Mouse (Mus musculus) stomach, embryonic 16.5 days (tissue): ENCODE measurements around the gene Casc1. TPM values are rescaled to one million over a fixed set of nuclear protein-coding genes. Genes with fewer than 3 reads are reported as not detected.
A peak's percentile ranks its signal among the peaks of the same experiment; 100 is the strongest.

Source experiments
- ATAC-seq: fragments of 200-750 bp; cut with Nextera tagmentation; 2 replicates; pipeline ENCODE4 v1.8.0; 2017; ENCODE audit warnings: moderate number of reproducible peaks, moderate TSS enrichment; ENCODE audit not compliant: insufficient read depth, low FRiP score
- H3K27ac ChIP-seq: fragments of 300-500 bp; sonication (generic); 2 replicates; pipeline ENCODE4 v1.5.1; 2014; ENCODE audit warnings: low read length
- H3K27me3 ChIP-seq: fragments of 300-500 bp; sonication (generic); 2 replicates; pipeline ENCODE4 v1.6.1; 2014; ENCODE audit warnings: low read length, control low read depth, mixed read lengths; ENCODE audit not compliant: control insufficient read depth, insufficient read depth
- H3K36me3 ChIP-seq: fragments of 300-500 bp; sonication (generic); 2 replicates; pipeline ENCODE4 v1.6.1; 2014; ENCODE audit warnings: low read length; ENCODE audit not compliant: control insufficient read depth, insufficient read depth
- H3K4me1 ChIP-seq: fragments of 300-500 bp; sonication (generic); 2 replicates; pipeline ENCODE4 v1.6.1; 2014; ENCODE audit warnings: low read length, control low read depth, mixed read lengths; ENCODE audit not compliant: control insufficient read depth, insufficient read depth
- H3K4me2 ChIP-seq: fragments of 300-500 bp; sonication (generic); 2 replicates; pipeline ENCODE4 v1.6.1; 2014; ENCODE audit warnings: low read depth, low read length, mixed read lengths
- H3K4me3 ChIP-seq: fragments of 300-500 bp; sonication (generic); replicated peaks from 2 replicates; pipeline ENCODE4 v1.5.1; 2014; ENCODE audit warnings: mild to moderate bottlenecking, low read length
- H3K9ac ChIP-seq: fragments of 300-500 bp; sonication (generic); 2 replicates; pipeline ENCODE4 v1.6.1; 2014; ENCODE audit warnings: low read length
- H3K9me3 ChIP-seq: fragments of 300-500 bp; sonication (generic); replicated peaks from 2 replicates; pipeline ENCODE4 v1.6.1; 2016; ENCODE audit warnings: low read length, control low read depth; ENCODE audit not compliant: control insufficient read depth
- WGBS: fragments of 180-500 bp; shearing (Covaris S2); extraction: QIAGEN DNeasy Blood & Tissue Kit; methylation state at CpG from one replicate; pipeline ENCODE4 v1.1.7; 2014; 5-methylcytosine and 5-hydroxymethylcytosine counted together
- polyA plus RNA-seq: library from polyadenylated mRNA; unstranded; fragments of >200 nt; fragmentation: Nextera tagmentation; extraction: Ambion mirVana; gene quantifications from 2 replicates; pipeline ENCODE4 v1.2.1, GENCODE M21; 2015

Gene Casc1
- 0.25 and 0.43 TPM in 2 replicates for polyA plus RNA-seq

DNA sequence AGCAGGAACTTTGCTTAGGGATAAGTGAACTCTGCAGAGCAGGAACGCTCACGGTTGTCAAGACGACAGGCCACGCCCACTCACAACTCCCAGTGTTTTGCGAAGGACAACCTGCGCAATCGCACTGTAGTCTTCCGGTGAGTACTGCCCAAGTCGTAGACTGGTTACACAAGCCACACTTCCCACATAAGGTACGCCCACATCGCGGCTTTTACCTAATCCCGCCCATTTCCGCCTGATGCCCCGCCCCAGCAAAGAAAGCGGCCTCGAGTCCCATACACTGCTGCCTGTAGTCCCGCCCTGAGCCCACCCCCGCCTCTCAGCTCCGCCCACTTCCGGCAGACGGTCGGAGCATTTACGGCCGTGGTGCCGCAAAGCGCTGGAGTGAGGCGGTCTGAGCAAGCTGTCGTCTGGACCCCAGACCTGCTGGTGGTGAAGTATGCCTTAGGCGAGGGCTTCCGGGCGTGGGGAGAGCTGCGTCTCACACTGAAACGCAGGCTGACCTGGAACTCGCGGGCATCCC is at the start of gene Casc1, which contains the start of gene Etfrf1:
Casc1 (minus strand) TSS at position 190 of the 523 bp plus-strand sequence.
Etfrf1 (plus strand) TSS at position 319 of the 523 bp plus-strand sequence.
- ATAC-seq = peak; percentile 100
- 0% methylated on average over 36 of the region's 36 CpGs for WGBS
- H3K9me3 ChIP-seq = no peaks in the 10 kb centered on the region
- peak within 1 kb of the TSS; percentile 85 for H3K4me3 ChIP-seq
- peak within 1 kb of the TSS; percentile 97 for H3K27ac ChIP-seq
- peak within 1 kb of the TSS; percentile 89 for H3K9ac ChIP-seq
- no peaks in the 10 kb centered on the region for H3K27me3 ChIP-seq
- H3K4me2 ChIP-seq = peak within 1 kb of the TSS; percentile 62
- 0 out of 2 replicates have a peak, but pooled peaks cover 3% of the 10 kb centered on the region for H3K4me1 ChIP-seq
- no peaks in the 10 kb centered on the region for H3K36me3 ChIP-seq

DNA sequence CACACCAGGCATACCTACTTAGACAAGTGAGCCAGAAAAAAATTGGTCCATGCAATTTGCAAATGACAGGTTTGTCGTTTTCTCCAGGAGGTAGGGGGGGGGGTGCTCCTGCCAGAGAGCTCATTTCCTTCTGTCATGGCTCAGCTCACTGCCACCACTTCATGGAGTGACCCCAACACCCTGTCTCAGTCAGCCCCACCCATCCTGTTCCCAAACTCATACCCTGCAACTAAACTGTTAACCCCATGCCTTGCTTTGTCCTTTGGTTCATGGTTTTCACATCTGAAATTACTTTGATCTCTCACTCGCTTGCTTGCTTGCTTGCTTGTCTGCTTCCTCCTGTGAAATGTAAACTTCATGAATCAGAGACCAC is 45.9 kb upstream of the Casc1 start:
- Histone ChIP-seq H3K4me1 (0 out of 2 replicates have a peak, but pooled peaks cover 4% of the 10 kb centered on the region), H3K4me2 (no peak overlapping the region; the same call in 1 of the 2 replicates), H3K27me3 (no peaks in the 10 kb centered on the region), H3K9ac (no peak overlapping the region), H3K9me3 (no peaks in the 10 kb centered on the region), H3K36me3 (no peaks in the 10 kb centered on the region), H3K4me3 (no peak overlapping the region), H3K27ac (peak overlapping the region; percentile 86)
- 19% methylated on average over 2 of the region's 2 CpGs for WGBS
- peak; percentile 2; the same call in 1 of the 2 replicates for ATAC-seq

DNA sequence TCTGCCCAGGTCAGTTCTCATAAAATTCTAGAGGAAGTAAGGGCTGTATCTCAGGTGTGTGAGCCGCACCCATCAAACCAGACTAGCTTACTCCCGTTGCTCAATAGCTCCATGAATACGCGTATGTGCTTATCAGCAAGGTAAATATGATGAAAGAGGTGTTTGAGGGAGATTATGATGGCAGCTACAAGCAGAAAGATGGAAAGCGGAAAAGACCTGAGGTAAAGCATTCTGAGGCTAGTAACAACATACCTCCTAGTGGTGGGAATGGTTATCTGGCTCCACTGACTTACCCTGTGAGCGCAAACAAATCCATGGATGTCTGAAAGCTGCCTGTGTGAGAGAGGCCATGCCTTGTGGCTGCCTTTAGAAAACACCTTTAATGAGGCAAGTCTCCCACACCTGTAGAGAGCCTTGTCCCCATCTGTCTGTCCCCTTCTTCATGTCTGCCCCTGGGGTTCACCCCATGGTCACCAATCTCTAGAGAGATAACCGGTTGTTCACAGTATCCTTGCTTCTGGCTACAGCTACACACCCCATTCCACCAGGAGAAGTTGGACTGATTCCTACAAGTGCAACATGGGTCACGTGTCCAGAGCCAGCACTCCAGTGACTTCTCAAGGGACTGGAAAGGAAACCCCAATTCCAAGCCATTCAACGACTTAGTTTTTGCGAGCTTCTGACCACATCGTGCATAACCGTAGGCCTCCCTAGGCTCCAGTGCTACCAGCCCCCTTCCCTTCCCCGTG is 45.3 kb upstream of the Casc1 start:
- H3K4me2 ChIP-seq = no peak overlapping the region; the same call in 1 of the 2 replicates
- WGBS = 59% methylated on average over 13 of the region's 13 CpGs
- no peaks in the 10 kb centered on the region for H3K36me3 ChIP-seq
- H3K4me3 ChIP-seq = no peak overlapping the region
- 0 out of 2 replicates have a peak, but pooled peaks cover 4% of the 10 kb centered on the region for H3K4me1 ChIP-seq
- ATAC-seq = peak; percentile 90
- no peak overlapping the region for H3K9ac ChIP-seq
- no peaks in the 10 kb centered on the region for H3K27me3 ChIP-seq
- peak overlapping the region; percentile 86 for H3K27ac ChIP-seq
- H3K9me3 ChIP-seq = no peaks in the 10 kb centered on the region

DNA sequence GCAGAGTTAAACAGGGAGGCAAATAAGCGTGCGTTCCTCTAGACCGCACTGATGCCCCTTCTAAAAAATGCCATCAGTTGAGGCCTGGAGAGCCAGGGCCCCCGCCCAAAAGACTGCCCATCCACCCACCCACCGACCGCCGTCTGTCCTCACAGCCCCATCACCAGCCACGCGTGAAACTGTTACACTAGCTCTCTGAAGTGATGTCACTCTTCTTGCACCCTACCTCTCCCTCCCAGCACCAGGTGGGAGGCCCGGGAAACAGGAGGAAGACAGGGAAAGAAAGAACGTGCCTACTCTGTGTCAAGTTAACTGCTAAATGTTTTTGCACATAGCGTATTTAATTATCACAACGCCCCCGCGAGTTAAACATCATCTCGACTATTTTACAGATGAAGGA is 40.0 kb upstream of the Casc1 start:
- peak overlapping the region; percentile 72 for H3K27ac ChIP-seq
- H3K4me1 ChIP-seq = peaks cover 11% of the 10 kb centered on the region

DNA sequence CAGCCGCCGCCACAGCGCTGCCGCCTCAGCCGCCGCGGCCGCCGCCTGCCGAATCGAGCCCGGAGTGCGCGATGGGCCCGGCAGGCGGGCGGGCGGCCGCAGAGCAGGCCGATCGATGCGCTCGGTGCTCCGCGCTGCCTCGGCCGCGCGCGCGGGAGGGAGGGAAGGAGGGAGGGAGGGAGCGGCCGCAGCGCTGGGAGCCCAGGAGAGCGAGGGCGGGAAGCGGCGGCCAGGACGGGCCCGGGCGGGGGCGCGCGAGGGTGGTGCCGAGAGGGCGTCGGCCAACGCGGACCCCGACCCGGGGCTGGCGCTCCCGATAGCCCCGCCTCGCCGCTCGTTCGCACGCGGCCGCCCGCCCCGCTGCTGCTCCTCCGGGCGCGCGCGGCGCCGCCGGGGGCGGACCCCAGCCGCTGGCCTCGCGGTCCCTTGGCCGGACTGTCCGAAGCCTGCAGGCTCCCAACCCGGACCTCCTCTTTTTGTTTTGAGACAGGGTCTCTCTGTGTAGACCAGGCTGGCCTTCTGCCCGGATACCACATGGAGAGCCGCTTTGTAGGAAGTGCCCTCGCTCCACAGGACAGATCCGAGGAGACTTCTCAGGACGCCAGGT is 39.5 kb upstream of the Casc1 start, which contains the start of gene Kras:
Kras (minus strand) TSS at position 55 of the 607 bp plus-strand sequence.
- no peaks in the 10 kb centered on the region for H3K36me3 ChIP-seq
- peak within 1 kb of the TSS; percentile 85 for H3K4me2 ChIP-seq
- H3K27me3 ChIP-seq = no peaks in the 10 kb centered on the region
- WGBS = under 1% methylated on average over 43 of the region's 83 CpGs
- peak within 1 kb of the TSS; percentile 85 for H3K27ac ChIP-seq
- peak within 1 kb of the TSS; percentile 88 for H3K4me3 ChIP-seq
- peak within 1 kb of the TSS; percentile 97 for H3K9ac ChIP-seq
- peaks cover 11% of the 10 kb centered on the region for H3K4me1 ChIP-seq
- peak; percentile 96 for ATAC-seq
- H3K9me3 ChIP-seq = no peaks in the 10 kb centered on the region

More for the DNA sequence above, 40.0 kb upstream of the Casc1 start:
- no peaks in the 10 kb centered on the region for H3K9me3 ChIP-seq
- no peaks in the 10 kb centered on the region for H3K36me3 ChIP-seq
- H3K4me3 ChIP-seq = peak overlapping the region; percentile 88
- no peaks in the 10 kb centered on the region for H3K27me3 ChIP-seq
- peak overlapping the region; percentile 97 for H3K9ac ChIP-seq
- peak overlapping the region; percentile 79 for H3K4me2 ChIP-seq
- WGBS = 10% methylated on average over 16 of the region's 16 CpGs
- ATAC-seq = no peak

DNA sequence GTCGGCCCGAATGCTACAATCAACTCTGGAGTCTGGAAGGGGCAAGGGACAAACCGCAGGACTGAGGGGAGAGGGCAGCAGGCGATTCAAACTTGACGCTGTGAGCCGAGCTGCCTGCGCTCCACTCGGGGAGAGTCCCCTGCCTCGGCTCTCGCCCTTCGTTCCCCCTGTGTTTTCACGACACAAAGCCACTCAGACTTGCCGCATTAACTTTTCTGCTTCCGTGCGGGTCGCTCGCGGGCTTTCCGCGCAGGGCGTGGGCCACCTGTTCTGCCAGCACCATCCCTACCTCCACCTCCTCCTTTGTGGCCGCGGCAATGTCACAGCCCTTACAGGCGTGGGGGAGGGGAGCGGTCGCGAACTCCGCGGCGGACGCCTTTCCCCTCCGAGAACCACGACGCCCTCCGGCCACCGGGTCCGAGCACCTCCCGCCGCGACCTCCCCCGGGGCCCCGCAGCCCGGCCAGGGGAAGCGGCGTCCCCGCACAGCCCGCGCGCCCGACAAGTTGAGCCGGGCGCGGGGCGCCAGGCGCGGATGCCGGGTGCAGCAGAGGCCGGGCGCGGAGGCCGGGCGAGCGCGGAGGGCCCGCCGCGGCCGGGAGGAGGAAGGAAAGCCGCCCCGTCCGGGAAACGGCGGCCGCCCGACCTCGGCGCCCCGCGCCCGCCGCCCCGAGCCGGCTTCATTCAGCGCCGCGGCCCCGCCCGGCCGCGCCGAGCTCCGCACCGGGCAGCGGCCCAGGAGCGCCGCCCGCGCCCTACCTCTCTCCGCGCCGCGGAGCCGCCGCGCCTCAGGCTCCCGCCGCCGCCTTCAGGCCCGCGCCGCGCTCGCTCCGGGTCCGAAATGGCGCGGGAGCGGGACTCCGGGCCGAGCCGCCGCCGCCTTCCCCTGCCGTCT is 38.7 kb upstream of the Casc1 start:
- no peaks in the 10 kb centered on the region for H3K27me3 ChIP-seq
- peak overlapping the region; percentile 85 for H3K4me2 ChIP-seq
- peak; percentile 58 for ATAC-seq
- peak overlapping the region; percentile 97 for H3K9ac ChIP-seq
- WGBS = under 1% methylated on average over 110 of the region's 124 CpGs
- H3K9me3 ChIP-seq = no peaks in the 10 kb centered on the region
- peak overlapping the region; percentile 88 for H3K4me3 ChIP-seq
- H3K4me1 ChIP-seq = peaks cover 11% of the 10 kb centered on the region
- H3K36me3 ChIP-seq = no peaks in the 10 kb centered on the region
- peak overlapping the region; percentile 85 for H3K27ac ChIP-seq

DNA sequence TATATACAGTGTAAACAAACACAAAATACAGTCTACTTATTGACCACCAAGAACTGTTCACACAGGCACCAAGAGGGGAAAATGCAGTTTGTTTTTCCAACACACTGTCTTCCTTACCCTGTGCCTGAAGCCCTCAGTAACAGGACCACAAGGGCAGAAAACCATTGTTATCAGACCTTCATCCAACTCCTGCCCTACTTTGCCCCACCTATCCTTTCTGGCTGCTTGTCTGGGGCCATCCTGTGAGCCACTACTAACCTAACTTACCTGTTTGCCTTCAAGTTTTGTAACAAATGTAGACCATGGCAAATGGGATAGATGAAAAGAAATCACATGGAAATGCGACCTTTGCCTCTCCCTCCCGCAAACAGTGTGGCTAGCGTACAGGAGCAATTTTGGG is 37.1 kb upstream of the Casc1 start:
- no peak for ATAC-seq
- WGBS = 64% methylated on average over 3 of the region's 3 CpGs
- Histone ChIP-seq H3K27me3 (no peaks in the 10 kb centered on the region), H3K4me2 (peak overlapping the region; percentile 22), H3K9me3 (no peaks in the 10 kb centered on the region), H3K4me1 (peaks cover 11% of the 10 kb centered on the region), H3K9ac (0 out of 2 replicates have a peak overlapping the region, but pooled peaks have one; percentile 32), H3K27ac (no peak overlapping the region), H3K36me3 (no peaks in the 10 kb centered on the region), H3K4me3 (no peak overlapping the region)

DNA sequence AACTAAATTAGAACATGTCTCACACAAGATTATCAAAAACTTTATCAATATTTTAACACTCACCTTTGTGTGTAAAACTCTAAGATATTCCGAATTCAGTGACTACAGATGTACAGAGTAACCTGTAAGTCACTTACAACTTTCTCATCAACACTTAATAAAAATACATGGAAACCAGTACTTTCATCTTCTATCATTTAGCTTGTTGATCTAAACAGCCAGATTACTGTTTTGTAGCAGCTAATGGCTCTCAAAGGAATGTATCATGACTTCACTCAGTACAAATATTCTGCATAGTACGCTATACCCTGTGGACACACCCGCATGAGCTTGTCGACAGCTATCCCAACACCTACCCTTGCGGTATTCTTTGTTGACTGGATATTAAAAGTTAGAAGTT is 36.0 kb upstream of the Casc1 start:
- Histone ChIP-seq H3K9me3 (no peaks in the 10 kb centered on the region), H3K27me3 (no peaks in the 10 kb centered on the region), H3K36me3 (no peaks in the 10 kb centered on the region), H3K4me2 (no peak overlapping the region), H3K27ac (no peak overlapping the region), H3K9ac (no peak overlapping the region), H3K4me3 (no peak overlapping the region), H3K4me1 (peaks cover 11% of the 10 kb centered on the region)
- 81% methylated on average over 5 of the region's 5 CpGs for WGBS
- no peak for ATAC-seq
